Mouse (Mus musculus): ENCODE measurements at regions not wholly inside any gene's neighbourhood (a gene's known extent, or its start where the extent isn't known, plus 50 kb on each side); places are given as distances from the start of the nearest gene placed in this dataset.

DNA sequence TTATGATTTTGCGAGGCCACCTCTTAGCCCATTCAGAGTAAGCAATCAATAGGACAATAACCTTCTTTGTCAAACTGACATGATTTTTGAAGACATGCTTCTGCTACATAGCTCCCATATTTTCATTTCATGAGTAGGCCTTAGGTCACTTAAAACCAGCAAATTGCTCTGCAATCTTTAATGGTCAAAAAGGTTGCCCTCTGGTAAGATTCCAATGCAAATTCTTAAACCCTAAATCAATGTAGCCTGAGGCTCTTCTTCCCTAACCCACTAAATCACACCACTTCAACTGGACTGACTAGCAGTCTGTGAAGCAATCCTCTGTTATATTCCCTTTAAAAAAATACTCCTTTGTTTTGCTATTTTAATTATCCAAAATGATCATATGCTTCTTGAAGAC is 1359.0 kb upstream of the Nudt12 start:
- Histone ChIP-seq H3K4me2 (no peak overlapping the region), H3K36me3 (replicated peaks) (no peaks in the 10 kb centered on the region), H3K9ac (no peak overlapping the region), H3K9me3 (no peaks in the 10 kb centered on the region), H3K27ac (no peak overlapping the region), H3K27me3 (no peaks in the 10 kb centered on the region), H3K4me1 (no peaks in the 10 kb centered on the region), H3K4me3 (replicated peaks) (no peak overlapping the region)
- no peak for ATAC-seq (ENCODE audit: low FRiP score)
- WGBS = 89% methylated on average over 1 of the region's 1 CpGs

DNA sequence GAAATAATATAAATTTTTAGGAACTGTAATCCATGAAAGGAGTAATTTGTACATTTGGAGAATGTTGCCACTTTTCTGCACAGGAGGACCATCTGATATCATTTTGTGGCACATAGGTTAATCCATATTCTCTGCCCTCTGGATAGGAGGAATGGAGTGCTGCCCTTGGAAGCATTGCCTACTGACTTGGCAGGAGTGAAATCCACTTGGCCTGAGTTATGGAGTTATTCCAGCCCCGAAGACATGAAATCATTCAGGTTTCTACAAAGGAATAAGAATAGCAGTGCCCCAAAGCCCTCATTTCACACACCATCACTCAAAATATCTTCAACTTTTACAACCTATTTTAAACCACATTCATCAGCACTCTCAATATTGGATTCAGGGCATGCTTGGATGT is 1342.2 kb upstream of the Nudt12 start:
- Histone ChIP-seq H3K27ac (no peak overlapping the region), H3K36me3 (replicated peaks) (no peaks in the 10 kb centered on the region), H3K9me3 (no peaks in the 10 kb centered on the region), H3K4me1 (no peaks in the 10 kb centered on the region), H3K4me2 (no peak overlapping the region), H3K9ac (no peak overlapping the region), H3K27me3 (no peaks in the 10 kb centered on the region), H3K4me3 (replicated peaks) (no peak overlapping the region)
- 87% methylated on average over 1 of the region's 1 CpGs for WGBS
- no peak for ATAC-seq (ENCODE audit: low FRiP score)

DNA sequence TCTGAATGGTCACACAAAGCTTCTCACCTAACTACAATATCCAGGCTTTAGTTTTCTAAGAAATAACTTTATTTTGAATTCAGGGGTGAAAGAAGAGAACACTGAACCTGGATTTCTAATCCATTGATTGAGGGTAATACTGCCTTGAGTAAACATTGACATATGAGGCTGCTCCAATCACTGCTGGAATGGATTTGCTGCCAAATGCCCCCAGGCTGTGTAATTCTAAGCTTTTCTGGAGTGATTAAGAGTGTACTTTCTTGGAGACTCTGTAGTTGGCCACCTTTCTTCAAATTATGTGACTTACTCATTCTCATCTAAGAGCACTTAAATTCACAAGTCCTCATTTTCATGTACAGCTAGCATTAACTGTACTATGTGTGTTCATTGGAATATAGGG is 1331.5 kb upstream of the Nudt12 start:
- no peak overlapping the region for H3K4me3 ChIP-seq (replicated peaks)

DNA sequence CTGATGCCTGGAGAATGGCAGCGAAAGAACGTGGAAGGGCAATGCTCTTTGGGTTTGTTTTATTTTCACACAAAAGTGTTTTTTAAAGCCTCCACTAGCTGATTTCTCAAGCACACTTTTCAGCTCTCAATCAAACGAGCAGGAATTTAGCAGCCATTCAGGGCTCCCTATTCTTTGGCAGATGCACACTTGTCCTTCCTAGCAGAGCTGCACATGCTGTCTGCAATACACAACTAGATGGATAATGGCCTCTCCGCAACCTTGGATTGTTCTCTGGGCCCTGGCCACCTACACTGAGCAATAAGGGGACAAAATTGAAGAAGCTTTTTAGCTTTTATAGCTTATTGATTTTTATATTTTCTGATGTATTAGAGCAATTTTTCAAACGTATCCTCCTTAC is 1324.5 kb upstream of the Nudt12 start:
- 0 out of 2 replicates have a peak overlapping the region, but pooled peaks have one; percentile 31 for H3K27ac ChIP-seq
- no peak overlapping the region for H3K4me2 ChIP-seq
- ATAC-seq (ENCODE audit: low FRiP score) = peak; percentile 71; the same call in 1 of the 2 replicates

More for the DNA sequence above, 1331.5 kb upstream of the Nudt12 start:
- Histone ChIP-seq H3K27me3 (no peaks in the 10 kb centered on the region), H3K9ac (no peak overlapping the region), H3K27ac (no peak overlapping the region), H3K4me2 (no peak overlapping the region), H3K9me3 (no peaks in the 10 kb centered on the region), H3K4me1 (no peaks in the 10 kb centered on the region), H3K36me3 (replicated peaks) (no peaks in the 10 kb centered on the region)
- no peak for ATAC-seq (ENCODE audit: low FRiP score)

DNA sequence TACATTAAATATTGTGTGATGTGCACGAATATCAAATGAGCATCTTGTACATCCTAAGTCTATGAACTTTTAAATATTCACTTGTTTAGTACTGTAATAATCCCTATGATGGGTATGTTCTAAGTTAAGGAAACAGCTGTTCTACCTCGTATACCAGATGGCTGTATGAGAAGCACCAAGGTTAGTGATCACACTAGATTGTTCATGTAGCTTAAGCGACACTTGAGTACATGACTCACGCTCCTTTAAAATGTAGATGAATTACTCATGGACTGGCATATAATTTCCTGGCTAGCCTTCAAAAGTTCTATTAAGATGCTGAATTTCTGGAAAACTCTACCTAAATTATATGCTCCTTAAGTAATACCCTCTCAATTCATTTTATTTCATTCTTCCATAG is 1307.9 kb upstream of the Nudt12 start:
- Histone ChIP-seq H3K27me3 (no peaks in the 10 kb centered on the region), H3K9me3 (no peaks in the 10 kb centered on the region), H3K27ac (no peak overlapping the region), H3K36me3 (replicated peaks) (no peaks in the 10 kb centered on the region), H3K4me1 (no peaks in the 10 kb centered on the region), H3K4me2 (no peak overlapping the region), H3K4me3 (replicated peaks) (no peak overlapping the region), H3K9ac (no peak overlapping the region)
- ATAC-seq (ENCODE audit: low FRiP score) = no peak
- 87% methylated on average over 4 of the region's 4 CpGs for WGBS

More for the DNA sequence above, 1324.5 kb upstream of the Nudt12 start:
- 0 out of 2 replicates have a peak, but pooled peaks cover 4% of the 10 kb centered on the region for H3K4me1 ChIP-seq
- H3K4me3 ChIP-seq (replicated peaks) = no peak overlapping the region
- no peaks in the 10 kb centered on the region for H3K27me3 ChIP-seq
- H3K9ac ChIP-seq = no peak overlapping the region
- H3K36me3 ChIP-seq (replicated peaks) = no peaks in the 10 kb centered on the region
- WGBS = 35% methylated on average over 5 of the region's 5 CpGs
- no peaks in the 10 kb centered on the region for H3K9me3 ChIP-seq

Measured in forebrain, embryonic 12.5 days (tissue).